Mouse (Mus musculus): Measurements from ENCODE around the gene Olfm4. TPM values are rescaled to one million over a fixed set of nuclear protein-coding genes. Genes with fewer than 3 reads are reported as not detected.

The Olfm4 gene
- polyA plus RNA-seq, 1 experiment, result 6.6 TPM

- 68% methylated on average over 3 of the region's 3 CpGs for WGBS
- no peak overlapping the region for H3K27ac ChIP-seq (ENCODE audit: control insufficient read depth, insufficient read depth, low read depth, low read length, poor library complexity)
- H3K4me1 ChIP-seq (ENCODE audit: control insufficient read depth, insufficient read depth, low read length), result no peaks in the 10 kb centered on the region
- no peak overlapping the region for H3K4me3 ChIP-seq (replicated peaks; ENCODE audit: control insufficient read depth, low read depth, low read length)
- TF ChIP-seq POLR2A (IDR thresholded peaks at IDR 0.05; ENCODE audit: borderline replicate concordance, control insufficient read depth, low read depth, low read length), result no peak
- no peak for TF ChIP-seq CTCF (IDR thresholded peaks at IDR 0.05; ENCODE audit: control insufficient read depth, insufficient read depth, low read length)
Observed at GRCm38 (mm10) chr14:79970165-79970564, 13.7 kb upstream of the Olfm4 start.

DNA sequence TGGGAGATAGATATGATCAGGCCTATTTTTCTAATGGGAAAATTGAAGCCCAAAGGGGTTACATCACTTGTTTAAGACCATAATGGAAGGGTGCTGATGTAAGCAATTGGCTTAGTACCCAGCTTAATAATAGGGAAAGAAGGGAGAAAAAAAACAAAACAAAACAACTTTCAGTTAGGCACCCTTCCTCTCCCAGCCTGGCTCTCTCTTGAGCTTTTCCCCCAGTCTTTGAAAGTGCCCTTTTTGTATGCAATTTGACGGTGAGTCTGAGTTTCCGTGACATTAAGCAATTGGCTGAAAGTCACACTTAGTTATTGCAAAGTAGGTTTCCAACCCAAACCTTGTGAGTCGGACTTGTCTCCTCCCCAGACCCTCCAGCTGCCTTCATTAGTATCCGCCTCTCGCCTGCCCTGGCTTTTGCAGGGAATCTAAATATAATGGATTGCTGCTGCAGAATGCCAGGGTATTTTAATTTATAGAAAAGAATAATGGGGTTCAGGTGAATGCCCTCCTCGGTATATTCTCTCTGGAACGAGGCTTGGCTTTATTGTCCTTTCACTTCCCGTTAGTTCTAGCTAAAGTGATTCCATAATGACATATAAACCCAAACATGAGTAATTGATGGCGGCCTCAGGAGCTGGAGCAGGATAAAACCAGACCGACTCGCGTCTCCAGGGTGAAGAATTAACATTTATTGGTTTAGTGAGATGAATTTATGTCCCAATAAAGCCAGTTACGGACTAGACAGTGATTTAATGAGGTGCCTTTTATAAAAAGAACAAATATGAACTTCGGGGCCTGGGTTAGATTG, 12.7 kb upstream of the Olfm4 start:
- Histone ChIP-seq H3K4me3 (replicated peaks; ENCODE audit: control insufficient read depth, low read depth, low read length) (no peak overlapping the region), H3K27ac (ENCODE audit: control insufficient read depth, insufficient read depth, low read depth, low read length, poor library complexity) (no peak overlapping the region), H3K4me1 (ENCODE audit: control insufficient read depth, insufficient read depth, low read length) (no peaks in the 10 kb centered on the region)
- WGBS, result 80% methylated on average over 14 of the region's 14 CpGs
- TF ChIP-seq CTCF (IDR thresholded peaks at IDR 0.05; ENCODE audit: control insufficient read depth, insufficient read depth, low read length), result no peak
- no peak for TF ChIP-seq POLR2A (IDR thresholded peaks at IDR 0.05; ENCODE audit: borderline replicate concordance, control insufficient read depth, low read depth, low read length)

GRCm38 (mm10) chr14:79981437-79981836, 2.4 kb upstream of the Olfm4 start:
- H3K27ac ChIP-seq (ENCODE audit: control insufficient read depth, insufficient read depth, low read depth, low read length, poor library complexity), result no peak overlapping the region
- no peak overlapping the region for H3K4me3 ChIP-seq (replicated peaks; ENCODE audit: control insufficient read depth, low read depth, low read length)
- WGBS, result 75% methylated on average over 4 of the region's 4 CpGs
- no peaks in the 10 kb centered on the region for H3K4me1 ChIP-seq (ENCODE audit: control insufficient read depth, insufficient read depth, low read length)
- no peak for TF ChIP-seq CTCF (IDR thresholded peaks at IDR 0.05; ENCODE audit: control insufficient read depth, insufficient read depth, low read length)
- no peak for TF ChIP-seq POLR2A (IDR thresholded peaks at IDR 0.05; ENCODE audit: borderline replicate concordance, control insufficient read depth, low read depth, low read length)

DNA sequence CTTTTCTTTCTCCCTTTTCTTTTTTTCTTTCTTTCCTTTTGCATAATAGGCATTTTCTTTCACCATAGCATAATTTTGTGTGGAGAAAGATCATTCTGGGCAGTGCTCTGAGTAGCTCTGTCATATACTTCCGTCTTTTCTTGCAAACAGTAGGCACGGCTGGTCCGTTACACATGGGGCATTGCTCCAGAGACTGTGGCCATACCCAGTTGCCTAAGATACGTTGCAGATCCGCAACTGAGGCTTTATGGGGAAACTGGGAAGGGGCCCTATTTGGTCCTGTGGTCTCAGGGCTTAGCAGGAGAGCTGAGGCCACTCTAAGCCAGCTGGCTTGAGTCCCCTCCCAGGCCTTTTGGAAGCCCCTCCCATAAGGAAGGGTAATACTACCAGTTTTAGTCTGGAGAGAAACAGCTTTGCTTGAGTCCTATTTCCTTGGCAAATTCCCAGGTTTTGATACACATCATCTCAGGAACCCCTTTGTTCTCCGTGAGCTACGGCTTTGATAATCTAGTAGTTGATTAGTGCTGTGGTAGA, 1.3 kb downstream of the Olfm4 start:
- H3K27ac ChIP-seq (ENCODE audit: control insufficient read depth, insufficient read depth, low read depth, low read length, poor library complexity), result no peak overlapping the region
- WGBS, result 73% methylated on average over 7 of the region's 7 CpGs
- no peak overlapping the region for H3K4me3 ChIP-seq (replicated peaks; ENCODE audit: control insufficient read depth, low read depth, low read length)
- H3K4me1 ChIP-seq (ENCODE audit: control insufficient read depth, insufficient read depth, low read length), result no peaks in the 10 kb centered on the region
- no peak for TF ChIP-seq POLR2A (IDR thresholded peaks at IDR 0.05; ENCODE audit: borderline replicate concordance, control insufficient read depth, low read depth, low read length)
- TF ChIP-seq CTCF (IDR thresholded peaks at IDR 0.05; ENCODE audit: control insufficient read depth, insufficient read depth, low read length), result no peak

GRCm38 (mm10) chr14:79985696-79986095, 1.8 kb downstream of the Olfm4 start:
- Histone ChIP-seq H3K4me3 (replicated peaks; ENCODE audit: control insufficient read depth, low read depth, low read length) (no peak overlapping the region), H3K4me1 (ENCODE audit: control insufficient read depth, insufficient read depth, low read length) (no peaks in the 10 kb centered on the region), H3K27ac (ENCODE audit: control insufficient read depth, insufficient read depth, low read depth, low read length, poor library complexity) (no peak overlapping the region)
- TF ChIP-seq CTCF (IDR thresholded peaks at IDR 0.05; ENCODE audit: control insufficient read depth, insufficient read depth, low read length) (no peak), POLR2A (IDR thresholded peaks at IDR 0.05; ENCODE audit: borderline replicate concordance, control insufficient read depth, low read depth, low read length) (no peak)
- 86% methylated on average over 2 of the region's 2 CpGs for WGBS

DNA sequence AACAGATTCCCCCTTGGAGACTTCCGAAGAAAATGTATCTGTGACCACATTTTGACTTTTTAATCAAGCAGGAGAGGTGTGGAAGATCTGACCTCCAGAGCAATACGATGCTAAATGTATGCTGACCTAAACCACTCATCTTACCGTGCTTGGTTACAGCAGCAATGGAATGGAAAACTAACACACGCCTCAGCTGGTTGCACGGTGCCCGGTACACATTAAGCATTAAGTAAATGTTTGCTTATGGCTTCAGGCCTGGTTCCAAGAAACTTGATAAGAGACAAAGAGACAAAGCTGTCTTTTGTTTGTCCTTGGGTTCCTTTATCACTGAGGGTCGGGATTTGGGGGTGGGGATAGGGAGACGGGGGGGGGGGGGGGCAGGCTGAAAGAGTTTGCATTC, 3.0 kb downstream of the Olfm4 start:
- TF ChIP-seq CTCF (IDR thresholded peaks at IDR 0.05; ENCODE audit: control insufficient read depth, insufficient read depth, low read length), result no peak
- no peak for TF ChIP-seq POLR2A (IDR thresholded peaks at IDR 0.05; ENCODE audit: borderline replicate concordance, control insufficient read depth, low read depth, low read length)
- no peak overlapping the region for H3K27ac ChIP-seq (ENCODE audit: control insufficient read depth, insufficient read depth, low read depth, low read length, poor library complexity)
- WGBS, result 77% methylated on average over 8 of the region's 8 CpGs
- no peak overlapping the region for H3K4me3 ChIP-seq (replicated peaks; ENCODE audit: control insufficient read depth, low read depth, low read length)
- no peaks in the 10 kb centered on the region for H3K4me1 ChIP-seq (ENCODE audit: control insufficient read depth, insufficient read depth, low read length)

DNA sequence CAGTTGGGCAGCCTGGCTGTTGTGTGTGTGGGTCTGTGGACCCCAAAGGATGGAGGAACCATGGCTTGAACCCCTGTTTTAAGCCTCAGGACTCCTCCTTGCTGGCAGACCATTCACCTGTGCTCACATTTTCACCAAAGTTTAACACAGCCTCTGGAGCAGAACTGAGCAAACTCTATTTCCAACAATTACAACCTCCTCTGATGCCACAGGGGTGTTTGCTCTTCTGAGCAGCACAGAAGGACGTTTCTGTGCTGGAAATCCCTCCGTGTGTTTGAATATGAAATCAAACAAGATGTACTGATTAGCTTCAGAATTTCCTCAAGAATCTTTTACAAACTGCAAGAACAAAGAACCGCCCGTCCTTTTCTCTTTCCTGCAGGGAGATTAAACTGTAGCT, 5.9 kb downstream of the Olfm4 start:
- TF ChIP-seq CTCF (IDR thresholded peaks at IDR 0.05; ENCODE audit: control insufficient read depth, insufficient read depth, low read length) (no peak), POLR2A (IDR thresholded peaks at IDR 0.05; ENCODE audit: borderline replicate concordance, control insufficient read depth, low read depth, low read length) (no peak)
- WGBS, result 76% methylated on average over 4 of the region's 4 CpGs
- Histone ChIP-seq H3K4me1 (ENCODE audit: control insufficient read depth, insufficient read depth, low read length) (no peaks in the 10 kb centered on the region), H3K4me3 (replicated peaks; ENCODE audit: control insufficient read depth, low read depth, low read length) (no peak overlapping the region), H3K27ac (ENCODE audit: control insufficient read depth, insufficient read depth, low read depth, low read length, poor library complexity) (no peak overlapping the region)

- WGBS, result 68% methylated on average over 5 of the region's 5 CpGs
- no peak overlapping the region for H3K27ac ChIP-seq (ENCODE audit: control insufficient read depth, insufficient read depth, low read depth, low read length, poor library complexity)
- no peak for TF ChIP-seq CTCF (IDR thresholded peaks at IDR 0.05; ENCODE audit: control insufficient read depth, insufficient read depth, low read length)
- no peak for TF ChIP-seq POLR2A (IDR thresholded peaks at IDR 0.05; ENCODE audit: borderline replicate concordance, control insufficient read depth, low read depth, low read length)
- no peak overlapping the region for H3K4me3 ChIP-seq (replicated peaks; ENCODE audit: control insufficient read depth, low read depth, low read length)
- no peaks in the 10 kb centered on the region for H3K4me1 ChIP-seq (ENCODE audit: control insufficient read depth, insufficient read depth, low read length)
Observed at GRCm38 (mm10) chr14:79990547-79990946, 6.7 kb downstream of the Olfm4 start.

Measured in bone marrow, adult 2 months (tissue).